Mouse (Mus musculus) CD4-positive, CD25-positive, alpha-beta regulatory T cell, adult 2 months (primary cell): ENCODE measurements at regions not wholly inside any gene's neighbourhood (a gene's known extent, or its start where the extent isn't known, plus 50 kb on each side); places are given as distances from the start of the nearest gene placed in this dataset.
A peak's percentile ranks its signal among the peaks of the same experiment; 100 is the strongest.
"Not testable (repeated sequence)": the region's sequence is repeated elsewhere in the genome, so short reads cannot be mapped to it uniquely, and the experiment has no call there.

Experiments used
- DNase-seq: peaks from one replicate; pipeline ENCODE4 v3.0.0-alpha.2; 2012; ENCODE audit warnings: low read depth, low spot score

DNA sequence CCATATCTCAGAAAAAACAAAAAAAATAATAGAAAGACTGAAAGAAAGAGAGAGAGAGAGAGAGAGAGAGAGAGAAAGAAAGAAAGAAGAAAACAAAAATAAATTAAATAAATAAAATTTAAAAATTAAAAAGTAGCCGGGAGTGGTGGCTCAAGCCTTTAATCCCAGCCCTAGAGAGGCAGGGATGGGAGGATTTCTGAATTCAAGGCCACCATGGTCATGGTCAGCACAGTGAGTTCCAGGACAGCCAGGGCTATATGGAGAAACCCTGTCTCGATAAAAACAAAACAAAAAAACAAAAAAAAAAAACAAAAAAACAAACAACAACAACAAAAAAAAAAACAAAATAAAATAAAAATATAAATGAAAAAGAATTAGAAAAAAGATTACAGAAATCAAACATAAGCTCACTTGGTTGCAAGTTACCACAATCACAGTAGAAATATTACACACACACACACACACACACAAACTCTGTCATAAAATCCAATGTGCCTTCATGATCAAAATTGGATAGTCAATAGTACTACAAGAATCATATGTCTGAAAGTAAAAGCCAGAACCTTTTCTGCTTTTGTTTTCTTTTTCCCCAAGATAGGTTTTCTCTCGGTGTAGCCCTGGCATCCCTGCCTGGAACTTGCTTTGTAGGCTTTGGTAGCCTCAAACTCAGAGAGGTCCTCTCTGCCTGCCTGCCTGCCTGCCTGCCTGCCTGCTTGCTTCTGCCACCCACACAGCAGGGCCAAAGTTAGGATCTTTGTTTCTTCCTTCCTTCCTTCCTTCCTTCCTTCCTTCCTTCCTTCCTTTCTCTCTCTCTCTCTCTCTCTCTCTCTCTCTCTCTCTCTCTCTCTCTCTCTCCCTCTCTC is 476.1 kb upstream of the Olfr161 start:
- DNase-seq: not testable (repeated sequence)

DNA sequence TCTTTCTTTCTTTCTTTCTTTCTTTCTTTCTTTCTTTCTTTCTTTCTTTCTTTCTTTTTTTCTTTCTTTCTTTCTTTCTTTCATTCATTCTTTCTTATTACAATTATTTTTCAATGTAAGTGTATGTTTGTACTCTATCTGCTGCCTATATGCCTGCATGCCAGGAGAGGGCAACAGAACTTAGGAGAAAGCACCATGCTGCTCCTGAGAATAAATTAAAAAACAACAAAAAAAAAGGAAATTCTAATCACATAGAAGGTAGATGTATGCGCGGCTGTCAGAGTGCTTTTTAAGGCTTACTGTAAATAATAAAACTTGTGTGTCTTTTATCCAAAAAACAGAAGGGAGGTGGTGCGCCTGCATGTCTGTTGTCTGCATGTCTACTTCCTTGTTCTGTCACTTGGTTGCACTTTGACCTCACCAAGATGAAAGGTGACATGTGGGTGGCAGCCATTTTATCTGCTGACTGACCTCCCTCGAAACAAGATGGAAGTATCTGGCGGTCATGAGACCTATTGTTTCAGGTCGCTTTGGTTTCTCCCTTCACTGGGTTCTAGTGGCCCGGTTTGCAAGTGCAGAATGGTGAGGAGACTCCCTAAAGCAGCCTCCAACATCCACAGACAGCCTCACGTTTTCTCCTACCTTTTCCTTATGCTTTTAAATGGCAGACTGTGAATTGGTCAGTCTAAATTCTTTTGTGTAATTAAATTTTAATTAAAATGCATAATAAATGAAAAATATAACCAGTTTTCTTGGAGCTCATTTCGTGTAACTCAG is 475.3 kb upstream of the Olfr161 start:
- DNase-seq: peak; percentile 27

DNA sequence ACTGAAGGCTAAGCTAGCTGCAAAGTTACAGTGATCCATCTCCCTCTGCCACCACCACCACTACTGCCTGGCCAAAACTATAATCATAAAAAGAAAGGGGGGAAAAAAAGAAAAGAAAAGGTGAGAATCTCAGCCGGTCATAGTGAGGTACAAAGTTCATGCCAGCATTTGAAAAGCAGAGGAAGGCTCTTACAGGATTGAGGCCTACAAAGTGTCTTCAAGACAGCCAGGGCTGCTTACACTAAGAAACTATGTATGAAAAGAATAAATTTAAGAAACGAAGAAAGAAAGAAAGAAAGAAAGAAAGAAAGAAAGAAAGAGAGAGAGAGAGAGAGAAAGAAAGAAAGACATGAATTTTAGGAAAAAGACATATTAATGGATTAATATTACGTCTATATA is 474.7 kb upstream of the Olfr161 start:
- peak; percentile 1 for DNase-seq

GRCm38 (mm10) chr16:3121216-3121615 is 469.6 kb upstream of the Olfr161 start:
- DNase-seq: not testable (repeated sequence)

- not testable (repeated sequence) for DNase-seq
Measured at GRCm38 (mm10) chr16:3122145-3122860, 468.5 kb upstream of the Olfr161 start.

GRCm38 (mm10) chr16:3122861-3123477 is 467.9 kb upstream of the Olfr161 start:
- peak; percentile 54 for DNase-seq

DNA sequence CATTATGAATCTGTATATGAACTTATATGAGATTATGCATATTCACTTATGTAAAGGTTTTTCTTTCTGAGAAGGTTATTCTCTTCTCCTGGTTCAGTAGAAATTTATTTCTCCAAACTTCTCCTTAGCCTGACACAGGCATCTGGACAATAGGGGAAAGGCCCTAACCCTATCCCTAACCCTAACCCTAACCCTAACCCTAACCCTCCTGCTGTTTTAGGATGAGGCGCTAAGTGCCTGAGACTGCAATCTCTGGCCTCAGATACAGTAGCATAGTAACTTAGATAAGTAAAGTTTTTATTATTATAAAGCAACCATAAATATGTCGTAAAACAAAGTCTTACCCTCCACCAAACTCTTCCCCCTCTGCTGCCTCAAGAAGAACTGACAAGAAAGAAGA is 463.5 kb upstream of the Olfr161 start:
- not testable (repeated sequence) for DNase-seq
